Mouse (Mus musculus) lung, adult 2 months (tissue): ENCODE results near the gene Slc19a3. TPM values are rescaled to one million over a fixed set of nuclear protein-coding genes. Genes with fewer than 3 reads are reported as not detected.

Experiments
- DNase-seq: peaks from one replicate; pipeline ENCODE4 v3.0.0; 2022
- H3K4me1 ChIP-seq: fragments of 200-500 bp; 2 replicates; pipeline ENCODE4 v1.6.1; 2011; ENCODE audit warnings: low read length; ENCODE audit not compliant: control insufficient read depth, insufficient read depth
- H3K4me3 ChIP-seq: fragments of 200-500 bp; replicated peaks from 2 replicates; pipeline ENCODE3; 2011; ENCODE audit warnings: low read depth, mild to moderate bottlenecking, control low read depth, low read length; ENCODE audit errors: extremely low read depth
- CTCF ChIP-seq: fragments of 200-500 bp; IDR thresholded peaks from 2 replicates; pipeline ENCODE4 v1.5.1; 2011; ENCODE audit warnings: mild to moderate bottlenecking, low read length, control low read depth; ENCODE audit not compliant: insufficient read depth
- POLR2A ChIP-seq: fragments of 200-500 bp; IDR thresholded peaks from 2 replicates; pipeline ENCODE4 v1.6.1; 2011; ENCODE audit warnings: low read depth, mild to moderate bottlenecking, control low read depth, low read length, borderline replicate concordance; ENCODE audit errors: extremely low read depth
- WGBS: fragments of 180-500 bp; shearing (Covaris S2); methylation state at CpG from one replicate; pipeline ENCODE4 v1.1.7; 2018; 5-methylcytosine and 5-hydroxymethylcytosine counted together
- polyA plus RNA-seq: library from polyadenylated mRNA; depleted of rRNA; stranded (reverse); fragments of >200 nt; gene quantifications from 2 replicates; pipeline ENCODE4 v1.2.3, GENCODE M21; 2012; rRNA removed

Gene Slc19a3
- polyA plus RNA-seq, result 3.5 and 4.5 TPM in 2 replicates

GRCm38 (mm10) chr1:83038109-83038672, at the start of gene Slc19a3:
Gene Slc19a3, minus strand, starts transcription at chr1:83038448.
- peak; percentile 60 for DNase-seq
- H3K4me1 ChIP-seq, result no peaks in the 10 kb centered on the region
- TF ChIP-seq CTCF (no peak), POLR2A (peak; percentile 51; the same call in 1 of the 2 replicates)
- WGBS, result 2% methylated on average over 25 of the region's 25 CpGs
- peak within 1 kb of the TSS; percentile 61 for H3K4me3 ChIP-seq

- Histone ChIP-seq H3K4me3 (no peak overlapping the region), H3K4me1 (no peaks in the 10 kb centered on the region; the same call in 1 of the 2 replicates)
- TF ChIP-seq CTCF, result no peak
- TF ChIP-seq POLR2A, result no peak
- 69% methylated on average over 2 of the region's 2 CpGs for WGBS
- DNase-seq, result no peak
These were observed 46.5 kb upstream of the Slc19a3 start for GRCm38 (mm10) chr1:83084790-83085189.

GRCm38 (mm10) chr1:83077016-83077415, 38.8 kb upstream of the Slc19a3 start:
- Histone ChIP-seq H3K4me3 (no peak overlapping the region), H3K4me1 (no peaks in the 10 kb centered on the region)
- WGBS, result 61% methylated on average over 6 of the region's 6 CpGs
- TF ChIP-seq POLR2A (no peak), CTCF (no peak)
- DNase-seq, result no peak

GRCm38 (mm10) chr1:83076190-83076917, 38.1 kb upstream of the Slc19a3 start:
- H3K4me3 ChIP-seq, result no peak overlapping the region
- no peaks in the 10 kb centered on the region for H3K4me1 ChIP-seq
- 46% methylated on average over 11 of the region's 11 CpGs for WGBS
- TF ChIP-seq CTCF (0 out of 2 replicates have a peak, but pooled peaks have one; percentile 33), POLR2A (no peak)
- DNase-seq, result no peak

GRCm38 (mm10) chr1:83075526-83076189, 37.4 kb upstream of the Slc19a3 start:
- DNase-seq, result no peak
- 34% methylated on average over 15 of the region's 15 CpGs for WGBS
- no peak overlapping the region for H3K4me3 ChIP-seq

GRCm38 (mm10) chr1:83067205-83067604, 29.0 kb upstream of the Slc19a3 start:
- no peak for DNase-seq
- TF ChIP-seq CTCF (no peak), POLR2A (no peak)
- 69% methylated on average over 10 of the region's 10 CpGs for WGBS
- H3K4me3 ChIP-seq, result no peak overlapping the region
- H3K4me1 ChIP-seq, result no peaks in the 10 kb centered on the region

More at GRCm38 (mm10) chr1:83075526-83076189, 37.4 kb upstream of the Slc19a3 start:
- no peak for TF ChIP-seq POLR2A
- TF ChIP-seq CTCF, result no peak
- no peaks in the 10 kb centered on the region for H3K4me1 ChIP-seq

GRCm38 (mm10) chr1:83066577-83066976, 28.3 kb upstream of the Slc19a3 start:
- H3K4me3 ChIP-seq, result no peak overlapping the region
- DNase-seq, result no peak
- 96% methylated on average over 4 of the region's 4 CpGs for WGBS
- H3K4me1 ChIP-seq, result no peaks in the 10 kb centered on the region
- TF ChIP-seq POLR2A, result no peak
- no peak for TF ChIP-seq CTCF

GRCm38 (mm10) chr1:83064851-83065250, 26.6 kb upstream of the Slc19a3 start:
- no peak for DNase-seq
- WGBS, result 20% methylated on average over 3 of the region's 3 CpGs
- no peak overlapping the region for H3K4me3 ChIP-seq

GRCm38 (mm10) chr1:83060643-83061042, 22.4 kb upstream of the Slc19a3 start, which contains the start of gene Krtap28-13:
Gene Krtap28-13, plus strand, starts transcription at chr1:83060930.
- WGBS, result 75% methylated on average over 4 of the region's 4 CpGs
- H3K4me1 ChIP-seq, result peaks cover 6% of the 10 kb centered on the region; the same call in 1 of the 2 replicates
- H3K4me3 ChIP-seq, result no peak within 1 kb of the TSS
- no peak for TF ChIP-seq CTCF
- no peak for DNase-seq

More at GRCm38 (mm10) chr1:83064851-83065250, 26.6 kb upstream of the Slc19a3 start:
- peaks cover 6% of the 10 kb centered on the region; the same call in 1 of the 2 replicates for H3K4me1 ChIP-seq
- TF ChIP-seq CTCF (0 out of 2 replicates have a peak, but pooled peaks have one; percentile 0), POLR2A (no peak)
